Mouse (Mus musculus) gonadal fat pad, adult 2 months (tissue): ENCODE measurements around the gene Rnf216. TPM values are rescaled to one million over a fixed set of nuclear protein-coding genes. Genes with fewer than 3 reads are reported as not detected.

Experiments
- DNase-seq: peaks from one replicate; pipeline ENCODE4 v3.0.0-alpha.2; 2012; ENCODE audit warnings: low read depth
- polyA plus RNA-seq: library from polyadenylated mRNA; depleted of rRNA; stranded (reverse); fragments of >200 nt; gene quantifications from 2 replicates; pipeline ENCODE4 v1.2.3, GENCODE M21; 2012

Rnf216 gene
- polyA plus RNA-seq, 1 experiment: 20.6 TPM

- no peak for DNase-seq
These were observed 59.4 kb downstream of the Rnf216 start for GRCm38 (mm10) chr5:143053132-143053972.

GRCm38 (mm10) chr5:143052677-143053076 is 60.1 kb downstream of the Rnf216 start:
- no peak for DNase-seq

- DNase-seq: no peak
These were observed 60.9 kb downstream of the Rnf216 start for GRCm38 (mm10) chr5:143051851-143052250.

GRCm38 (mm10) chr5:143050273-143050672 is 62.5 kb downstream of the Rnf216 start:
- DNase-seq: no peak

- DNase-seq: no peak
These were observed 63.0 kb downstream of the Rnf216 start for GRCm38 (mm10) chr5:143049746-143050145.

- DNase-seq: no peak
These were observed 63.8 kb downstream of the Rnf216 start for GRCm38 (mm10) chr5:143049013-143049385.

- DNase-seq: no peak
These were observed 64.4 kb downstream of the Rnf216 start for GRCm38 (mm10) chr5:143048232-143049012.

GRCm38 (mm10) chr5:143047586-143047985 is 65.2 kb downstream of the Rnf216 start:
- no peak for DNase-seq

- DNase-seq: no peak
These were observed 68.9 kb downstream of the Rnf216 start for GRCm38 (mm10) chr5:143043902-143044301.

- DNase-seq: no peak
These were observed 69.5 kb downstream of the Rnf216 start for GRCm38 (mm10) chr5:143043285-143043684.

GRCm38 (mm10) chr5:143038794-143039193 is 74.0 kb downstream of the Rnf216 start:
- no peak for DNase-seq

GRCm38 (mm10) chr5:143037201-143037600 is 75.6 kb downstream of the Rnf216 start:
- no peak for DNase-seq

- no peak for DNase-seq
These were observed 76.7 kb downstream of the Rnf216 start for GRCm38 (mm10) chr5:143036052-143036451.

- no peak for DNase-seq
These were observed 77.5 kb downstream of the Rnf216 start for GRCm38 (mm10) chr5:143035271-143035670.

GRCm38 (mm10) chr5:143034108-143034507 is 78.7 kb downstream of the Rnf216 start:
- DNase-seq: no peak

- no peak for DNase-seq
These were observed 79.5 kb downstream of the Rnf216 start for GRCm38 (mm10) chr5:143033277-143033676.

- DNase-seq: no peak
These were observed 80.1 kb downstream of the Rnf216 start for GRCm38 (mm10) chr5:143032639-143033146.

- no peak for DNase-seq
These were observed 81.1 kb downstream of the Rnf216 start for GRCm38 (mm10) chr5:143031681-143032080.

- DNase-seq: no peak
These were observed 81.6 kb downstream of the Rnf216 start for GRCm38 (mm10) chr5:143031193-143031592.

- no peak for DNase-seq
These were observed 88.9 kb downstream of the Rnf216 start for GRCm38 (mm10) chr5:143023887-143024286.

GRCm38 (mm10) chr5:143022956-143023355 is 89.8 kb downstream of the Rnf216 start:
- no peak for DNase-seq

- no peak for DNase-seq
These were observed 95.4 kb downstream of the Rnf216 start for GRCm38 (mm10) chr5:143017401-143017800.

GRCm38 (mm10) chr5:143009383-143009782 is 103.4 kb downstream of the Rnf216 start:
- no peak for DNase-seq
